Mouse (Mus musculus): ENCODE data around the gene Heatr1.

GRCm38 (mm10) chr13:12428556-12428955 is 33.7 kb downstream of the Heatr1 start:
- TF ChIP-seq EP300 (IDR thresholded peaks at IDR 0.05; ENCODE audit: low read depth): no peak
- TF ChIP-seq CTCF (IDR thresholded peaks at IDR 0.05; ENCODE audit: low read depth): no peak

Data from liver, embryonic 14.5 days (tissue).